Mouse (Mus musculus) adrenal gland (tissue): ENCODE measurements at regions not wholly inside any gene's neighbourhood (a gene's known extent, or its start where the extent isn't known, plus 50 kb on each side); places are given as distances from the start of the nearest gene placed in this dataset.
"Not testable (repeated sequence)": the region's sequence is repeated elsewhere in the genome, so short reads cannot be mapped to it uniquely, and the experiment has no call there.

Experiments used
- intact Hi-C: fragments of 180-260 bp; cut with DNase I; formaldehyde crosslinking; loops from one replicate; pipeline ENCODE4 v1.15.1; 2025

GRCm38 (mm10) chr2:21976337-21976736, 251.0 kb upstream of the Myo3a start:
- intact Hi-C loops = no loop called here

GRCm38 (mm10) chr2:21976831-21977230, 250.5 kb upstream of the Myo3a start:
- intact Hi-C loops = no loop called here

- intact Hi-C loops = no loop called here
Measured at GRCm38 (mm10) chr2:21980177-21980576, 247.1 kb upstream of the Myo3a start.

GRCm38 (mm10) chr2:22024438-22024837, 202.9 kb upstream of the Myo3a start:
- intact Hi-C loops = no loop called here

GRCm38 (mm10) chr2:22026794-22027193, 200.5 kb upstream of the Myo3a start:
- intact Hi-C loops = no loop called here

GRCm38 (mm10) chr2:22028569-22028968, 198.7 kb upstream of the Myo3a start:
- intact Hi-C loops = no loop called here

- intact Hi-C loops = no loop called here
Measured at GRCm38 (mm10) chr2:22029022-22029803, 198.1 kb upstream of the Myo3a start.

- intact Hi-C loops = no loop called here
Measured at GRCm38 (mm10) chr2:22029804-22030194, 197.5 kb upstream of the Myo3a start.

- intact Hi-C loops = no loop called here
Measured at GRCm38 (mm10) chr2:22036841-22037240, 190.5 kb upstream of the Myo3a start.

GRCm38 (mm10) chr2:22038780-22039179, 188.5 kb upstream of the Myo3a start:
- intact Hi-C loops = no loop called here

GRCm38 (mm10) chr2:22043937-22044336, 183.4 kb upstream of the Myo3a start:
- intact Hi-C loops = not testable (repeated sequence)

GRCm38 (mm10) chr2:22044949-22045348, 182.4 kb upstream of the Myo3a start:
- intact Hi-C loops = no loop called here

- intact Hi-C loops = no loop called here
Measured at GRCm38 (mm10) chr2:22047465-22047864, 179.8 kb upstream of the Myo3a start.

- intact Hi-C loops = no loop called here
Measured at GRCm38 (mm10) chr2:22066535-22066934, 160.8 kb upstream of the Myo3a start.

- intact Hi-C loops = no loop called here
Measured at GRCm38 (mm10) chr2:22096848-22097247, 130.5 kb upstream of the Myo3a start.

GRCm38 (mm10) chr2:22105150-22105549, 122.2 kb upstream of the Myo3a start:
- intact Hi-C loops = no loop called here

- intact Hi-C loops = no loop called here
Measured at GRCm38 (mm10) chr2:22149721-22150120, 77.6 kb upstream of the Myo3a start.

- intact Hi-C loops = no loop called here
Measured at GRCm38 (mm10) chr2:22156576-22156975, 70.7 kb upstream of the Myo3a start.

- intact Hi-C loops = no loop called here
Measured at GRCm38 (mm10) chr2:22165443-22165842, 61.9 kb upstream of the Myo3a start.

GRCm38 (mm10) chr2:22165919-22166318, 61.4 kb upstream of the Myo3a start:
- intact Hi-C loops = no loop called here
